Comparison of ENCODE assay signal across 9 mouse cellular contexts in the genomic region with DNA sequence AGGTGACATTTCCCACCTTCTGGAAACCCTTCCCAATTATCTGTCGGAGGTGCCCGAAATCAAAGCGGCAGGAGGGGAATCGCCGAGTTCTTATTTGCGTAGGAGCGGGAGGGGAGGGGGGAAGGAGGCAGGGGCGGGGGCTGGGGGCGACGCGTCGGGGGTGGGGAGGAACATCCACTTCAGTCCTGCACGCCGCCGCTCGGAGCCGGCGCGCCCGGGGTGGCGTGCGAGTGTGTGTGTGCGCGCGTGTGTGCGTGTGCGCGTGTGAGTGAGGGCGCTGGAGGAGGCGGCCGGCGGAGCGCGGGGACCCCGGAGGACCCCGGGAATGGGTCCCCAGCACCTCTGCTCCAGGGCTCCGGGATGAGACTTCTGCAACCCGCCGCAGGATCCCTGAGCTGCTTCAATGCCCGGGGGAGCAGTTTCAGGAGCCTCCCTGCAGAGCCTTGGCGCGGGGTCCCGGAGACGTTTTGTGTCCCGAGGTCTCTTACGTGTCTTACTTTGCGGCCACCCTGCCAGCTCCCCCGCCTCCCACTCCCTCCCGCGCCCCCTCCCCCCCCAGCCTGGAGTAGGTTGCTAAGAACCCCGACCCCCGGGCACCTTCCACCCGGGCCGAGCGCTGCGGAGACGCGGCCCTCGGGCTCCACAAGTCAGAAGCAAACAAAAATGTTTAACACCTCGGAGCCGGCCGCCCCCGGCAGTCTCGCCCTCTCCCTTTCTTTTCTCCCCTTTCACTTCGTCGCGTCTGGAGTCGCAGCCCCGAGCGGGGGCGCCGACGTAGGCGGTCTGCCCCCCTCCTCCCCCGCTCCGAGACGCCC. TPM values are rescaled to one million over a fixed set of nuclear protein-coding genes. Genes with fewer than 3 reads are reported as not detected.
A peak's percentile ranks its signal among the peaks of the same experiment; 100 is the strongest.
DNase-seq lines count a peak whose midpoint lies in the region; ATAC-seq and TF ChIP-seq lines count a peak whose summit lies in the region.
"Had no signal": no experiment of that assay in that cellular context is flagged by ENCODE, and none has a peak within 500 bp of the region (broad histone marks: within the 10 kb centered on the region; RNA-seq: fewer than 3 reads in every experiment).

Fst (minus strand) TSS at position 66 of the 815 bp plus-strand sequence.

- peak within 1 kb of the TSS; percentile 94 for H3K4me2 ChIP-seq in forebrain, embryonic 12.5 days
- peak within 1 kb of the TSS; percentile 93 for H3K4me2 ChIP-seq in hindbrain, embryonic 11.5 days (replicated peaks; ENCODE audit: low read depth, low read length)
- peak within 1 kb of the TSS; percentile 65 for H3K4me2 ChIP-seq in liver, embryonic 13.5 days
- peak within 1 kb of the TSS; percentile 99 for H3K4me2 ChIP-seq in neural tube, embryonic 15.5 days

- ATAC-seq in cerebellum, adult (ENCODE audit: insufficient number of reproducible peaks, low FRiP score, low TSS enrichment): no peak
- peak; percentile 31 for ATAC-seq in Patski
- peak; percentile 61 for ATAC-seq in forebrain, embryonic 12.5 days (ENCODE audit: low FRiP score)
- ATAC-seq in hindbrain, embryonic 11.5 days (ENCODE audit: low FRiP score): peak; percentile 63
- peak; percentile 33; the same call in 1 of the 2 replicates for ATAC-seq in liver, embryonic 13.5 days (ENCODE audit: low read depth)
- ATAC-seq in neural tube, embryonic 15.5 days (ENCODE audit: low FRiP score): peak; percentile 82

- no peak for TF ChIP-seq POLR2A in cerebellum, adult 2 months (IDR thresholded peaks at IDR 0.05; ENCODE audit: borderline replicate concordance, insufficient read depth, low read length)

- POLR2A ChIA-PET in Patski (lab: Charles Lee): interaction anchor here (0.7 to 5.5 kb wide), 6 partner anchors 9 to 298 kb away, joined by 3 to 49 read pairs (median 5); no protein-coding TSS in a partner anchor

- no peaks in the 10 kb centered on the region for H3K9me3 ChIP-seq in forebrain, embryonic 12.5 days
- no peaks in the 10 kb centered on the region for H3K9me3 ChIP-seq in hindbrain, embryonic 11.5 days (ENCODE audit: control insufficient read depth, low read length)
- H3K9me3 ChIP-seq in liver, embryonic 13.5 days (replicated peaks): no peaks in the 10 kb centered on the region
- H3K9me3 ChIP-seq in neural tube, embryonic 15.5 days (replicated peaks): no peaks in the 10 kb centered on the region

- peaks cover 5% of the 10 kb centered on the region; the same call in 1 of the 2 replicates for H3K4me1 ChIP-seq in cerebellum, adult 2 months (ENCODE audit: control insufficient read depth, insufficient read depth, low read length)
- peaks cover 26% of the 10 kb centered on the region for H3K4me1 ChIP-seq in forebrain, embryonic 12.5 days
- 0 out of 2 replicates have a peak, but pooled peaks cover 5% of the 10 kb centered on the region for H3K4me1 ChIP-seq in hindbrain, embryonic 11.5 days (replicated peaks; ENCODE audit: control insufficient read depth, insufficient read depth, low read length)
- H3K4me1 ChIP-seq in liver, embryonic 13.5 days (replicated peaks): 0 out of 2 replicates have a peak, but pooled peaks cover 3% of the 10 kb centered on the region
- peaks cover 44% of the 10 kb centered on the region for H3K4me1 ChIP-seq in neural tube, embryonic 15.5 days

- in situ Hi-C loops in Patski (cut with MboI; ENCODE audit: low pct_unique_long_range_greater_than_20kb): loop anchor here (5.0 to 10.0 kb wide), 2 partner anchors 134 to 298 kb away; no protein-coding TSS in a partner anchor

- no peak within 1 kb of the TSS for H3K27ac ChIP-seq in cerebellum, adult 2 months (ENCODE audit: insufficient read depth, low read length)
- H3K27ac ChIP-seq in forebrain, embryonic 12.5 days: peak within 1 kb of the TSS; percentile 79
- H3K27ac ChIP-seq in hindbrain, embryonic 11.5 days (ENCODE audit: low read depth, low read length): peak within 1 kb of the TSS; percentile 75
- peak within 1 kb of the TSS; percentile 34 for H3K27ac ChIP-seq in liver, embryonic 13.5 days
- no peak within 1 kb of the TSS for H3K27ac ChIP-seq in neural tube, embryonic 15.5 days (replicated peaks)

- H3K4me3 ChIP-seq in cerebellum, adult 2 months (replicated peaks; ENCODE audit: insufficient read depth, low read depth, low read length): peak within 1 kb of the TSS; percentile 44
- peak within 1 kb of the TSS; percentile 57 for H3K4me3 ChIP-seq in forebrain, embryonic 12.5 days (replicated peaks)
- peak within 1 kb of the TSS; percentile 57 for H3K4me3 ChIP-seq in hindbrain, embryonic 11.5 days (ENCODE audit: low read depth, low read length)
- H3K4me3 ChIP-seq in liver, embryonic 13.5 days (replicated peaks): peak within 1 kb of the TSS; percentile 58
- peak within 1 kb of the TSS; percentile 58 for H3K4me3 ChIP-seq in neural tube, embryonic 15.5 days (replicated peaks)

- H3K36me3 ChIP-seq in forebrain, embryonic 12.5 days (replicated peaks): no peaks in the 10 kb centered on the region
- no peaks in the 10 kb centered on the region for H3K36me3 ChIP-seq in hindbrain, embryonic 11.5 days (ENCODE audit: control insufficient read depth, insufficient read depth, low read length)
- H3K36me3 ChIP-seq in liver, embryonic 13.5 days: 0 out of 2 replicates have a peak, but pooled peaks cover 2% of the 10 kb centered on the region
- H3K36me3 ChIP-seq in neural tube, embryonic 15.5 days: no peaks in the 10 kb centered on the region

- H3K9ac ChIP-seq in forebrain, embryonic 12.5 days: peak within 1 kb of the TSS; percentile 71
- peak within 1 kb of the TSS; percentile 56 for H3K9ac ChIP-seq in hindbrain, embryonic 11.5 days (ENCODE audit: low read depth, low read length)
- H3K9ac ChIP-seq in liver, embryonic 13.5 days: peak within 1 kb of the TSS; percentile 45
- H3K9ac ChIP-seq in neural tube, embryonic 15.5 days (replicated peaks): peak within 1 kb of the TSS; percentile 46

- under 1% methylated on average over 67 of the region's 77 CpGs for WGBS in cerebellum, adult 2 months
- WGBS in forebrain, embryonic 12.5 days: 1% methylated on average over 50 of the region's 77 CpGs
- under 1% methylated on average over 38 of the region's 77 CpGs for WGBS in hindbrain, embryonic 11.5 days
- 2% methylated on average over 54 of the region's 77 CpGs for WGBS in liver, embryonic 13.5 days (ENCODE audit: insufficient replicate concordance)
- WGBS in neural tube, embryonic 15.5 days: 0% methylated on average over 74 of the region's 77 CpGs

- H3K27me3 ChIP-seq in cerebellum, adult 2 months (ENCODE audit: control insufficient read depth, insufficient read depth, low read length): peaks cover 16% of the 10 kb centered on the region; the same call in 1 of the 2 replicates
- H3K27me3 ChIP-seq in Patski: no peaks in the 10 kb centered on the region
- peaks cover 44% of the 10 kb centered on the region for H3K27me3 ChIP-seq in forebrain, embryonic 12.5 days
- H3K27me3 ChIP-seq in hindbrain, embryonic 11.5 days (ENCODE audit: control insufficient read depth, insufficient read depth, low read length): peaks cover 14% of the 10 kb centered on the region
- H3K27me3 ChIP-seq in liver, embryonic 13.5 days: peaks cover 83% of the 10 kb centered on the region
- H3K27me3 ChIP-seq in neural tube, embryonic 15.5 days (replicated peaks): peaks cover 34% of the 10 kb centered on the region
- H3K27me3 ChIP-seq: CH12.LX had no signal

- DNase-seq in cerebellum, adult 2 months: peak in 1 of 2 experiments; percentile 14
- DNase-seq in Patski (ENCODE audit: low read depth, low spot score): no peak
- peak; percentile 75 for DNase-seq in hindbrain, embryonic 11.5 days (ENCODE audit: low spot score)
- DNase-seq in liver, embryonic 13.5 days: no peak
- DNase-seq in urinary bladder, postnatal 36 days (ENCODE audit: low spot score in 2 of 2): no peak

- CTCF ChIA-PET in Patski (lab: Charles Lee): interaction anchor here (0.8 kb wide), 1 partner anchor 298 kb away, joined by 3 read pairs; no protein-coding TSS in a partner anchor

- TF ChIP-seq CTCF in cerebellum, adult 2 months (IDR thresholded peaks at IDR 0.05; ENCODE audit: borderline replicate concordance, insufficient read depth, low read depth, low read length): no peak
- no peak for TF ChIP-seq CTCF in Patski (IDR thresholded peaks at IDR 0.05)

RNA-seq across cellular contexts. Expression of gene Fst, which starts in this region (rescaled TPM):
- polyA plus RNA-seq in cerebellum, adult 2 months (2012; rRNA removed): 0.30 and 0.79 TPM in 2 replicates
- polyA plus RNA-seq in Patski (2021): 2,016 TPM
- 23.3 and 25.9 TPM in 2 replicates for polyA plus RNA-seq in forebrain, embryonic 12.5 days (2016; fragmentation: Nextera tagmentation; extraction: Ambion mirVana)
- polyA plus RNA-seq in hindbrain, embryonic 11.5 days (2014; fragmentation: Nextera tagmentation; extraction: Ambion mirVana): 15.6 and 15.8 TPM in 2 replicates
- 7.2 and 8.6 TPM in 2 replicates for polyA plus RNA-seq in liver, embryonic 13.5 days (2015; fragmentation: Nextera tagmentation; extraction: Ambion mirVana)
- 6.4 and 20.7 TPM in 2 replicates for polyA plus RNA-seq in neural tube, embryonic 15.5 days (2015; fragmentation: Nextera tagmentation; extraction: Ambion mirVana)

Comparison
In these comparisons a context has a peak if more than half of its experiments do, and no peak if none do; other contexts are left out.
1. RNA of gene Fst (polyA plus RNA-seq): 2,016 TPM in Patski (single experiment); 23.3 to 25.9 TPM in forebrain, embryonic 12.5 days, 15.6 to 15.8 TPM in hindbrain, embryonic 11.5 days, 7.2 to 8.6 TPM in liver, embryonic 13.5 days, 6.4 to 20.7 TPM in neural tube, embryonic 15.5 days and 0.30 to 0.79 TPM in cerebellum, adult 2 months; every median in the first group is over 10 times any median in the second.
2. H3K27ac ChIP-seq: peak in forebrain, embryonic 12.5 days (single experiment), hindbrain, embryonic 11.5 days (single experiment) and liver, embryonic 13.5 days (single experiment); none in cerebellum, adult 2 months (single experiment) and neural tube, embryonic 15.5 days (single experiment).
3. Peak in every context shown above with its lines, with median percentiles within 50 percentile points of each other: H3K4me3 ChIP-seq, H3K4me2 ChIP-seq and H3K9ac ChIP-seq.